Mouse (Mus musculus): Measurements from ENCODE around the gene Mrgprx2.
"Not testable (repeated sequence)": the region's sequence is repeated elsewhere in the genome, so short reads cannot be mapped to it uniquely, and the experiment has no call there.

Mrgprx2 gene

DNA sequence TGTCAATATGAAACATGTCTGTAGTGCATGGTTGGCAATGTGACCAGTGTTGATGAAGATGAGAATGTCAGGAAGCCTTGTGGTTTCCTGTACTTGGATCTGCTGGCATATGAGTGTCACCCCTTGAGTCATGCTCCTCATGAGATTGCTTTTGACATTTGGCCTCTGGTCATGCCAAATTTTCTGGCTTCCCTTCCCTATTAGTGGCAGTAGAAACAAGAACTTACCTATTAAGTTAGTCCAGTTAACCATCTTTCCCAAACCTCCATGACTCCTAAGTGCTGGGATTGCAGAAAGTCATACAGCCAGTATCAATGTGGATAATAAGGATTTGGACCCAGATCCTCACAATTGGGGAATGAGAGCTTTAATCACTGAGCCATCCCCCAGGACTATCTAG is at the start of gene Mrgprx2:
Gene Mrgprx2, minus strand, starts transcription at position 101 of the 400 bp plus-strand sequence.
- no peak for DNase-seq (ENCODE audit: low spot score in 2 of 2)

DNA sequence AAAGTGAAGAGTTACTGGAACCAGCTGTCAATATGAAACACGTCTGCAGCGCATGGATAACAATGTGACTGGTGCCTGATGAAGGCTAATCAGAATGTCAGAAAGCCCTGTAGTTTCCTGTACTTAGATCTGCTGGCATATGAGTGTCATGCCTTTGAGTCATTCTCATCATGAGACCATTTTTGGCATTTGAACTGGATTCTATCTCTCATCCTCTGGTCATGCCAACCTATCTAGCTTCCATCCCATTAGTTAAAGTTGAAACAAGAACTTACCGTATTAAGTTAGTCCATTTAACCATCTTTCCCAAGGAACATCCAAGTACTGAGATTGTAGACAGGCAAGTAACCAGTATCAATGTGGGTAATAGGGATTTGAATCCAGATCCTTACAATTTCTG is 42.9 kb downstream of the Mrgprx2 start, which contains the start of gene Mrgprb1:
Gene Mrgprb1, minus strand, starts transcription at position 101 of the 400 bp plus-strand sequence.
- DNase-seq (ENCODE audit: low spot score in 2 of 2), result no peak

DNA sequence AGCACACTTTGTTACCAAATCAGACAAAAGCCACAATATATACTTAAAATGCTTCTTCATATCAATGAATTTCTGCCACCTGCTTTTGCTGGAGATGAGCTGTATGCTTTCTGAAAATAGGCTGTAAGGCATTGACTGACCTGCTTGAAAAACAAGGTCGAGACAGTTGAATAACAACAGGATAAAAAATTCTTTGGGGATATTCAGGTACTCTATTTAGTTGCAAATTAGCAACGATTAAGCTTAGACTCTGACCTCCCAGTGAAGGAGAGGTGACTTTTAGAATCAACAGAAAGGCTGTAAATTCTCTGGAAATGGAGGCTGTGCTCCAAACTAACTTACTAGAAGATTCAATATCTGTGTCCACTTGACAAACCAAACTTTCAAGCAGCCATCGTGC is 62.5 kb downstream of the Mrgprx2 start:
- DNase-seq (ENCODE audit: low spot score in 2 of 2), result no peak

DNA sequence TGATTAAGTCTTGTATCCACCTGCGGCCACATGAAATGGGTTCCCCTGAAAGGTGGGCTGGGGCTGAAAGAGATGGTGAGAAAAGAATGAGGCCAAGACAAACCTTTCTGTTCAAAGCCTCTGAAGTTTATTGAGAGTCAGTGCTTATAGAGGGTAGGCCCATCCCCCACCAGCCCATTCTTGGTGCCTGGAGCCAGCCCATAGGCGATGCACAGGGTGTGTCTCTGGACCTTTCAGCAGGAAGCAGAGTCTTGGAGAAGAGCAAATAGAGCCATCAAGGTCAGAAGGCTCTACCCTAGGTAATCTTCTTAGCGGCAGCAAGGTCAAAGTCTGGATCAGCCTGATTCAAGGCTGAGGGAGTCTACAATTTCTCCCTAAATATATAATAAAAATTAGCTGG is 63.2 kb downstream of the Mrgprx2 start:
- DNase-seq (ENCODE audit: low spot score in 2 of 2), result not testable (repeated sequence)

Data from natural killer cell, adult 2 months (primary cell).